Mouse (Mus musculus): ENCODE measurements around the gene Gtf2h1. TPM values are rescaled to one million over a fixed set of nuclear protein-coding genes. Genes with fewer than 3 reads are reported as not detected.

The Gtf2h1 gene
- polyA plus RNA-seq, 1 experiment from 2014 or later, result 59.0 TPM

- ATAC-seq, result no peak
- WGBS (ENCODE audit: insufficient replicate concordance), result 72% methylated on average over 9 of the region's 9 CpGs
- H3K9ac ChIP-seq, result no peak overlapping the region
Measured at GRCm38 (mm10) chr7:46857436-46857835, 61.5 kb downstream of the Gtf2h1 start.

DNA sequence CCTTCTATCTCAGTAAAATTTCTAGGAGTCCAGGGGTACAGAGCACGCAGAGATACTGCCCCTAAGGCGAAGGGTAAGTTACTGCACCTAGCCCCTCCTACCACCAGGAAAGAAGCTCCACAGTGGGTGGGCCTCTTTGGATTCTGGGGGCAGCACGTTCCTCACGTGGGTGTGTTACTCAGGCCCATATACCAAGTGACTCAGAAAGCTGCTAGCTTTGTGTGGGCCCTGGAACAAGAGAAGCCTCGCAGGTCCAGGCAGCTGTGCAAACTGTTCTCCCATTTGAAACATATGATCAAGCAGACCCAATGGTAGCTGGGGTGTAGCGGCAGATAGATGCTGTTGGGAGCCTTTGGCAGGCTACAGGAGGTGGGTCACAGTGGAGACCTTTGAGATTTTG is 63.1 kb downstream of the Gtf2h1 start:
- Histone ChIP-seq H3K4me2 (no peak overlapping the region), H3K27me3 (replicated peaks) (no peaks in the 10 kb centered on the region), H3K4me3 (no peak overlapping the region), H3K9me3 (replicated peaks) (no peaks in the 10 kb centered on the region), H3K4me1 (no peaks in the 10 kb centered on the region), H3K27ac (no peak overlapping the region), H3K9ac (no peak overlapping the region), H3K36me3 (peaks cover 27% of the 10 kb centered on the region)
- ATAC-seq, result no peak
- WGBS (ENCODE audit: insufficient replicate concordance), result 43% methylated on average over 6 of the region's 6 CpGs

More at GRCm38 (mm10) chr7:46857436-46857835, 61.5 kb downstream of the Gtf2h1 start:
- H3K4me2 ChIP-seq, result no peak overlapping the region
- H3K27me3 ChIP-seq (replicated peaks), result no peaks in the 10 kb centered on the region
- no peak overlapping the region for H3K27ac ChIP-seq
- H3K4me1 ChIP-seq, result no peaks in the 10 kb centered on the region
- no peak overlapping the region for H3K4me3 ChIP-seq
- H3K9me3 ChIP-seq (replicated peaks), result no peaks in the 10 kb centered on the region
- peaks cover 43% of the 10 kb centered on the region for H3K36me3 ChIP-seq

DNA sequence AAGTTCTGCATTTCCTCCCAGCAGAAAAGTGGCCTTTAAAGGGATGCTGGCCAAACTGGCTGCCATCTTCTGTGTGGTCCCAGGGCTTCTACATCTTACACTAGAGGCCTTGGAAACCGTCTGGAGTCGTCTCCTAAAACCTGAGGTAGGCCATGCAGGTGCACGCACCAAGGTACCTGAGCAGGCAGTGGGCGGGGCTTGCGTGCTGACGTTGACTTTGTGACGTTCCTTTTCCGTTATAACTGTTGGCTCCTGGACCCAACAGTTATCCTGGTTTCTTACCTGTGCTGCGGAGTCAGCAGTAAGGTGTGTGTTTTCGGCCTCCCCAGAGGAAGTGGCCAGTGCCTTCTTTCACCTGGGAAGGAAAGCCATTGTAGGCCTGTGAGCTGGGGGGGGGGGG is 65.1 kb downstream of the Gtf2h1 start, which contains the start of gene Ldhc:
Gene Ldhc (plus strand): TSS at position 208 of the 400 bp plus-strand sequence.
- no peak within 1 kb of the TSS for H3K27ac ChIP-seq
- no peaks in the 10 kb centered on the region for H3K4me1 ChIP-seq
- H3K36me3 ChIP-seq, result peaks cover 7% of the 10 kb centered on the region
- H3K9ac ChIP-seq, result no peak within 1 kb of the TSS
- H3K9me3 ChIP-seq (replicated peaks), result no peaks in the 10 kb centered on the region
- no peak for ATAC-seq
- no peak within 1 kb of the TSS for H3K4me3 ChIP-seq
- H3K27me3 ChIP-seq (replicated peaks), result no peaks in the 10 kb centered on the region
- 39% methylated on average over 10 of the region's 10 CpGs for WGBS (ENCODE audit: insufficient replicate concordance)
- H3K4me2 ChIP-seq, result no peak within 1 kb of the TSS

DNA sequence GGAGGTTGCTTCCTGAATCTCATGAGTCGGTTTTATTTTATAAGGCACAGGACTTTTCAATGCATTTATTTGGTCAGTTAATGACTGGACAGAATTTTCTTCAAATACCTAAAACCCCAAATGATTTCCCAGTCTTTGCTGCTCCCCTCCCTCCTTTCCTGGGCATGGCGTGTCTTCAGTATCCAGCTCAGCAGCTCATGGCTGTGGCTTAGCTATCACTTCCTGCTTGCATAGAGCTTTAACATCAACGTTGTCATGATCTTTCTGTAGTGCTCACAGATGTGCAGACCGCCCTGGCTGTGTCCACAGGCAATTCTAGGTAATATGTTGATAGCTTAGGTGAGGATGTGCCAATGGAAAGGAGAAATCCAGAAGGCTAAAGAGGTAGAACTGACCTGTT is 76.1 kb downstream of the Gtf2h1 start:
- WGBS (ENCODE audit: insufficient replicate concordance), result 29% methylated on average over 4 of the region's 4 CpGs

More for the DNA sequence above, 76.1 kb downstream of the Gtf2h1 start:
- H3K27ac ChIP-seq, result no peak overlapping the region
- H3K9ac ChIP-seq, result no peak overlapping the region
- peaks cover 1% of the 10 kb centered on the region; the same call in 1 of the 2 replicates for H3K4me1 ChIP-seq
- H3K27me3 ChIP-seq (replicated peaks), result no peaks in the 10 kb centered on the region
- H3K36me3 ChIP-seq, result no peaks in the 10 kb centered on the region
- no peak overlapping the region for H3K4me3 ChIP-seq
- no peaks in the 10 kb centered on the region for H3K9me3 ChIP-seq (replicated peaks)
- no peak for ATAC-seq
- H3K4me2 ChIP-seq, result no peak overlapping the region

Other genes with a start within 250 kb of the Gtf2h1 start
- 8.9 and 9.7 TPM in 2 replicates for gene Sergef, start 156.3 kb upstream of the Gtf2h1 start, polyA plus RNA-seq (2016; fragmentation: Nextera tagmentation; extraction: Ambion mirVana)
- gene Tph1, start 123.6 kb upstream of the Gtf2h1 start, polyA plus RNA-seq (2016; fragmentation: Nextera tagmentation; extraction: Ambion mirVana), result not detected in 2 replicates
- gene Saal1, start 85.4 kb upstream of the Gtf2h1 start, polyA plus RNA-seq (2016; fragmentation: Nextera tagmentation; extraction: Ambion mirVana), result 21.0 and 21.5 TPM in 2 replicates
- 0.35 and 1.1 TPM in 2 replicates for gene Saa3, start 80.4 kb upstream of the Gtf2h1 start, polyA plus RNA-seq (2016; fragmentation: Nextera tagmentation; extraction: Ambion mirVana)
- gene Saa4, start 63.5 kb upstream of the Gtf2h1 start, polyA plus RNA-seq (2016; fragmentation: Nextera tagmentation; extraction: Ambion mirVana), result 1.6 and 2.2 TPM in 2 replicates
- gene Saa1, start 53.1 kb upstream of the Gtf2h1 start, polyA plus RNA-seq (2016; fragmentation: Nextera tagmentation; extraction: Ambion mirVana), result 0.23 and 0.39 TPM in 2 replicates
- gene Saa2, start 44.3 kb upstream of the Gtf2h1 start, polyA plus RNA-seq (2016; fragmentation: Nextera tagmentation; extraction: Ambion mirVana), result not detected in 2 replicates
- 9.7 and 10.7 TPM in 2 replicates for gene Hps5, start within 50 bp of the Gtf2h1 start, polyA plus RNA-seq (2016; fragmentation: Nextera tagmentation; extraction: Ambion mirVana)
- 1,680 and 1,789 TPM in 2 replicates for gene Ldha, start 45.4 kb downstream of the Gtf2h1 start, polyA plus RNA-seq (2016; fragmentation: Nextera tagmentation; extraction: Ambion mirVana)
- 0.15 and 0.22 TPM in 2 replicates for gene Ldhc, start 65.1 kb downstream of the Gtf2h1 start, polyA plus RNA-seq (2016; fragmentation: Nextera tagmentation; extraction: Ambion mirVana)
- gene Tsg101, start 123.9 kb downstream of the Gtf2h1 start, polyA plus RNA-seq (2016; fragmentation: Nextera tagmentation; extraction: Ambion mirVana), result 84.7 and 87.5 TPM in 2 replicates
- gene Uevld, start 162.4 kb downstream of the Gtf2h1 start, polyA plus RNA-seq (2016; fragmentation: Nextera tagmentation; extraction: Ambion mirVana), result 6.9 and 7.1 TPM in 2 replicates
- gene Gm9999, start 187.5 kb downstream of the Gtf2h1 start, polyA plus RNA-seq (2016; fragmentation: Nextera tagmentation; extraction: Ambion mirVana), result not detected in 2 replicates
- 16.8 and 17.7 TPM in 2 replicates for gene Spty2d1, start 212.3 kb downstream of the Gtf2h1 start, polyA plus RNA-seq (2016; fragmentation: Nextera tagmentation; extraction: Ambion mirVana)

Measured in liver, embryonic 12.5 days (tissue).